Mouse (Mus musculus) kidney, postnatal 0 days (tissue): ENCODE data around the gene Fnbp1l. TPM values are rescaled to one million over a fixed set of nuclear protein-coding genes. Genes with fewer than 3 reads are reported as not detected.

ENCODE experiments used
- ATAC-seq: fragments of 200-750 bp; cut with Nextera tagmentation; replicated peaks from 2 replicates; pipeline ENCODE4 v1.8.0; 2017; ENCODE audit warnings: low read depth, moderate number of reproducible peaks, moderate TSS enrichment, moderate library complexity; ENCODE audit not compliant: low FRiP score
- DNase-seq: peaks from one replicate; pipeline ENCODE4 v3.0.0-alpha.2; 2016; ENCODE audit warnings: low spot score
- H3K27ac ChIP-seq: fragments of 300-500 bp; sonication (generic); 2 replicates; pipeline ENCODE4 v1.5.1; 2014; ENCODE audit warnings: mild to moderate bottlenecking
- H3K27me3 ChIP-seq: fragments of 300-500 bp; sonication (generic); 2 replicates; pipeline ENCODE4 v1.6.1; 2014; ENCODE audit warnings: low read length, mixed read lengths; ENCODE audit not compliant: insufficient read depth
- H3K36me3 ChIP-seq: fragments of 300-500 bp; sonication (generic); 2 replicates; pipeline ENCODE4 v1.6.1; 2014; ENCODE audit warnings: low read length, mixed read lengths; ENCODE audit not compliant: insufficient read depth
- H3K4me1 ChIP-seq: fragments of 300-500 bp; sonication (generic); replicated peaks from 2 replicates; pipeline ENCODE4 v1.6.1; 2014; ENCODE audit warnings: antibody characterized with exemption, low read length, mixed read lengths; ENCODE audit not compliant: insufficient read depth
- H3K4me2 ChIP-seq: fragments of 300-500 bp; sonication (generic); 2 replicates; pipeline ENCODE4 v1.6.1; 2014; ENCODE audit warnings: mild to moderate bottlenecking, low read length, moderate library complexity, mixed read lengths
- H3K4me3 ChIP-seq: fragments of 300-500 bp; sonication (generic); replicated peaks from 2 replicates; pipeline ENCODE4 v1.5.1; 2014; ENCODE audit warnings: low read depth, low read length
- H3K9ac ChIP-seq: fragments of 300-500 bp; sonication (generic); 2 replicates; pipeline ENCODE4 v1.6.1; 2014; ENCODE audit warnings: low read depth, low read length
- H3K9me3 ChIP-seq: fragments of 300-500 bp; sonication (generic); replicated peaks from 2 replicates; pipeline ENCODE4 v1.6.1; 2016; ENCODE audit warnings: low read length, inconsistent platforms, mixed read lengths
- CTCF ChIP-seq: IDR thresholded peaks from 2 replicates; pipeline ENCODE4 v1.5.1; 2016; ENCODE audit warnings: antibody characterized with exemption, low read depth, mild to moderate bottlenecking, moderate library complexity
- WGBS: fragments of 180-500 bp; shearing (Covaris S2); extraction: QIAGEN DNeasy Blood & Tissue Kit; methylation state at CpG from one replicate; pipeline ENCODE4 v1.1.7; 2014; 5-methylcytosine and 5-hydroxymethylcytosine counted together
- polyA plus RNA-seq: library from polyadenylated mRNA; unstranded; fragments of >200 nt; fragmentation: Nextera tagmentation; extraction: Ambion mirVana; gene quantifications from 2 replicates; pipeline ENCODE4 v1.2.1, GENCODE M21; 2015

Gene Fnbp1l
- polyA plus RNA-seq, 1 experiment from 2014 or later: 35.5 TPM

- no peaks in the 10 kb centered on the region for H3K36me3 ChIP-seq
- DNase-seq (no peak), ATAC-seq (no peak)
- no peaks in the 10 kb centered on the region for H3K27me3 ChIP-seq
- H3K4me1 ChIP-seq: peaks cover 4% of the 10 kb centered on the region; the same call in 1 of the 2 replicates
- no peak overlapping the region for H3K4me3 ChIP-seq
- no peaks in the 10 kb centered on the region for H3K9me3 ChIP-seq
- no peak overlapping the region for H3K9ac ChIP-seq
- no peak for TF ChIP-seq CTCF
- H3K27ac ChIP-seq: no peak overlapping the region; the same call in 1 of the 2 replicates
- 60% methylated on average over 4 of the region's 4 CpGs for WGBS
- no peak overlapping the region for H3K4me2 ChIP-seq
These were observed 29.2 kb downstream of the Fnbp1l start for GRCm38 (mm10) chr3:122590346-122590745.

DNA sequence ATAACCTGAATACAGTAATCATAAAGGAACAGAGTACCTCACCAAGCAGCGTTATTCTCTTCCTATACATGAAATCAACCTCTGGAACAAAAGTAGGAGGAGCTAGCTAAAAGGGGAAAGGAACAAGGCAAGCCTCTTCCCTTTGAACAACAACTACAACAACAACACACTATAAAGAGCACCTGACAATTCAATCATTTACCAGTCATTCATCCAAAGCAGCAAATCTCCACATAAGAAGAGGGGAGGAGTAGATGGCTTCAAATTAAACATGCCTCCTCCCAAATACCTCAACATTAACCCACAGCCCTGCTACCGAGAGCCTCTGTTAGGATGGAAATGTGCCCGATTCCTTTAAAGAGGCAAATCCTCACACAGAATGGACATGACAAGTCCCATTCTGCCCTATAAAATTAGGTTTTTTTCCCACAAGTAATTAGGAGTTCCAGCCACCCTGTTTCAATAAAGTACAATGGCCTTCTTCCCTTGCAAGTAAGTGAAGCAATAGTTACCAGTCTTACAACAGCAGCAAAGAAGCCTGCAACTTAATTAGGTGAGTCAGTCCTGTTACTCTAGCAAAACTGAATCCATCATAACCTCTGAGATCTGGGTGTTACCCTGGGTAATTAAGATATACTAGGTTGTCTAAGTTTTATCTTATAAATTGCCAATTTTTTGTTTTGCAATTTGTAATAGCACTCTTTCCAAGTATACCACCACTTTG is 32.4 kb downstream of the Fnbp1l start:
- peaks cover 4% of the 10 kb centered on the region; the same call in 1 of the 2 replicates for H3K4me1 ChIP-seq
- no peaks in the 10 kb centered on the region for H3K27me3 ChIP-seq
- H3K36me3 ChIP-seq: no peaks in the 10 kb centered on the region
- no peak overlapping the region for H3K4me2 ChIP-seq
- H3K27ac ChIP-seq: 0 out of 2 replicates have a peak overlapping the region, but pooled peaks have one; percentile 25
- H3K4me3 ChIP-seq: no peak overlapping the region
- no peak for TF ChIP-seq CTCF
- WGBS: 45% methylated on average over 3 of the region's 3 CpGs
- H3K9ac ChIP-seq: no peak overlapping the region
- ATAC-seq (peak; percentile 79), DNase-seq (peak; percentile 37)
- no peaks in the 10 kb centered on the region for H3K9me3 ChIP-seq

DNA sequence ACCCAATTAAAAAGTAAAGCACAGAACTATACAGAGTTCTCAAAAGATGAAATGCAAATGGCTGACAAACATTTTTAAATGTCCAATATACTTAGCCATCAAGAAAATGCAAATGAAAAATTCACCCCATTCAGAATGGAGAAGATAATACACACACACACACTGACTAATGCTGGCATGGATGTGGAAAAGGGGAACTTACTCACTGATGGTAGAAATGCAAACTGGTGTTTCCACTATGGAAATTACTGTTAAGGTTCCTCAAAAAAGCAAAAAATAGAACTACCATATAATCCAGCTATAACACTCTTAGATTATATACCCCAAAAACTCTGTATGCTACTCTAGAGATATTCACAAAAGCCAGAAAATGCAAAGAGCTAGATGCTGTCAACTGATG is 42.2 kb downstream of the Fnbp1l start:
- ATAC-seq (no peak), DNase-seq (no peak)
- Histone ChIP-seq H3K36me3 (0 out of 2 replicates have a peak, but pooled peaks cover 3% of the 10 kb centered on the region), H3K9me3 (0 out of 2 replicates have a peak, but pooled peaks cover 3% of the 10 kb centered on the region), H3K27me3 (no peaks in the 10 kb centered on the region), H3K4me2 (no peak overlapping the region), H3K27ac (no peak overlapping the region), H3K4me1 (no peaks in the 10 kb centered on the region), H3K4me3 (no peak overlapping the region), H3K9ac (no peak overlapping the region)
- TF ChIP-seq CTCF: no peak

- 0 out of 2 replicates have a peak, but pooled peaks cover 3% of the 10 kb centered on the region for H3K36me3 ChIP-seq
- no peak overlapping the region for H3K9ac ChIP-seq
- H3K9me3 ChIP-seq: 0 out of 2 replicates have a peak, but pooled peaks cover 3% of the 10 kb centered on the region
- no peaks in the 10 kb centered on the region for H3K4me1 ChIP-seq
- 70% methylated on average over 1 of the region's 1 CpGs for WGBS
- no peak for TF ChIP-seq CTCF
- H3K27me3 ChIP-seq: no peaks in the 10 kb centered on the region
- no peak overlapping the region for H3K27ac ChIP-seq
- H3K4me2 ChIP-seq: no peak overlapping the region
- ATAC-seq (no peak), DNase-seq (no peak)
- H3K4me3 ChIP-seq: no peak overlapping the region
These were observed 44.6 kb downstream of the Fnbp1l start for GRCm38 (mm10) chr3:122574921-122575320.

DNA sequence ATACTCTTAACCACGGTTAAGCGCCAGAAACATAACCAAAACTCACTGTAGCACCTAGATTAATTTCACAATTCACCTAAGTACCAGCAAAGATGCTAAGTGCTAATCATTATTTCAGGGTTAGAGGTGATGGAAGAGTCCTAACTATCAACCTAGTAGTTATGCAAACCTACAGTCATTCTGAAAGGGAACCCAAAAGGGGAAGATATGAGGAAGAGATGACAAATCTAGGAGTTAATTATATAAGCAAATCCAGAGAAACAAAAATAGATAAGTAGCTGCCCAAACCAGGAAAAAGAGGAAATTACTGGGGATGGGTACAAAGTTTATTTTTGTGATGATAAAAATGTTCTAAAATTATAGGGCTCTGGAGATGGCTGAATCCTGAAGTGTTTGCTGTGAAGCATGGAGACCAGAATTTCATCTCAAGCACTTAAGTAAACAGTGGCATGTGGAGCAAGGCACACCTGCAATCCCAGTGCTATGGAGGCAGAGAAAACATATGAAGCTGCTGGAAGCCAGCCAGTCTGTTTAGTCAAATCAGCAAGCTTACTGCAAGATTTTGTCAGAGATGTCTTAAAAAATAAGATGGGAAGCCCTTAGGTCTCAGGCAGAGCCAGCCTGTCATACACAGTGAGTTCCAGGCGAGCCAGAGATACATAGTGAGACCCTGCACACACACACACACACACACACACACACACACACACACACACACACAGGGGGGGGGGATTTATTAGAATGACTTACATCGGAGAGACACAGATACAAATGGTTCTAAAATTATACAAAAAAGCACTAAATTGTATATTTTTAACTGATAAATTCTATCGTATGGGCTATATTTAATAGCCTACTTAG is 45.9 kb downstream of the Fnbp1l start:
- H3K36me3 ChIP-seq: 0 out of 2 replicates have a peak, but pooled peaks cover 3% of the 10 kb centered on the region
- H3K27ac ChIP-seq: no peak overlapping the region
- H3K4me3 ChIP-seq: no peak overlapping the region
- no peak for TF ChIP-seq CTCF
- H3K9ac ChIP-seq: no peak overlapping the region
- no peak for DNase-seq
- 0 out of 2 replicates have a peak, but pooled peaks cover 3% of the 10 kb centered on the region for H3K9me3 ChIP-seq
- no peak overlapping the region for H3K4me2 ChIP-seq
- H3K27me3 ChIP-seq: no peaks in the 10 kb centered on the region
- no peak for ATAC-seq
- no peaks in the 10 kb centered on the region for H3K4me1 ChIP-seq
- WGBS: 88% methylated on average over 5 of the region's 5 CpGs

DNA sequence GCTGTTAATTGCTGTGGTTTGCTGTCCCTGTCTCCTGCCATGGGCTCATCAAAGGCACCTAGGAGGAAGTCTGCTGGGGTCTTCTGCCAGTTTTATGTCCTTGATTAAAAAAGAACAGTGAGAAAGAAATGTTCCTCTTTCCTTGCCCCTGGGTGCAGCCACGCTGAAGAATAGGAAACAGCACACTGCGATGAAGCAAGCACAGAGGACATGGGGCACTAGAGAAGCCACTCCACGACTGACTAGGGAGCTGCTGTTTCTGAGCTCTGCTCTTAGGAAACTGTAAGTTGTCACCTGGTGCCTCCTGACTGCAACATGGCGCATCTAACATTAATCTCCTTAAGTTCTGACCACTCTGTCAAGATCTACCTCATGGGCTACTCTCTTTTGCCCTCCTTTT is 53.0 kb downstream of the Fnbp1l start:
- Histone ChIP-seq H3K4me3 (no peak overlapping the region), H3K9ac (no peak overlapping the region), H3K27me3 (no peaks in the 10 kb centered on the region), H3K9me3 (no peaks in the 10 kb centered on the region), H3K4me1 (no peaks in the 10 kb centered on the region), H3K36me3 (0 out of 2 replicates have a peak, but pooled peaks cover 8% of the 10 kb centered on the region), H3K4me2 (no peak overlapping the region), H3K27ac (no peak overlapping the region)
- no peak for TF ChIP-seq CTCF
- 69% methylated on average over 4 of the region's 4 CpGs for WGBS
- DNase-seq (no peak), ATAC-seq (no peak)
